8 mouse cellular contexts compared by ENCODE assay signal in genomic region chr2:181863791-181864535, GRCm38 (mm10). TPM values are rescaled to one million over a fixed set of nuclear protein-coding genes. Genes with fewer than 3 reads are reported as not detected.
DNase-seq lines count a peak whose midpoint lies in the region; ATAC-seq and TF ChIP-seq lines count a peak whose summit lies in the region.

TSS of gene Polr3k (plus strand) at chr2:181864337.

- TF ChIP-seq CTCF in lung, adult 2 months (IDR thresholded peaks at IDR 0.05; ENCODE audit: insufficient read depth, low read length) = no peak

- peak within 1 kb of the TSS; percentile 74 to 79 for H3K4me3 ChIP-seq in ES-E14 (ENCODE audit: insufficient read depth in 1 of 2, low read depth in 1 of 2, low read length in 2 of 2, poor library complexity in 1 of 2, severe bottlenecking in 1 of 2)
- H3K4me3 ChIP-seq in forebrain, embryonic 15.5 days = peak within 1 kb of the TSS; percentile 73
- H3K4me3 ChIP-seq in lung, adult 2 months (replicated peaks; ENCODE audit: extremely low read depth, low read depth, low read length) = peak within 1 kb of the TSS; percentile 84

- H3K4me2 ChIP-seq in forebrain, embryonic 15.5 days (replicated peaks) = peak within 1 kb of the TSS; percentile 71

- peaks cover 3% of the 10 kb centered on the region for H3K36me3 ChIP-seq in ES-E14 (ENCODE audit: control insufficient read depth, insufficient read depth, low read length, poor library complexity, severe bottlenecking)
- peaks cover 14% of the 10 kb centered on the region for H3K36me3 ChIP-seq in forebrain, embryonic 15.5 days

- under 1% methylated on average over 35 of the region's 35 CpGs for WGBS in forebrain, embryonic 15.5 days
- under 1% methylated on average over 35 of the region's 35 CpGs for WGBS in lung, adult 2 months

- no peaks in the 10 kb centered on the region for H3K27me3 ChIP-seq in forebrain, embryonic 15.5 days

- H3K9ac ChIP-seq in ES-E14 (ENCODE audit: insufficient read depth, low read depth, low read length, poor library complexity, severe bottlenecking) = peak within 1 kb of the TSS; percentile 79
- peak within 1 kb of the TSS; percentile 85 for H3K9ac ChIP-seq in forebrain, embryonic 15.5 days (replicated peaks)

- in situ Hi-C loops in ES-E14 (cut with MboI; ENCODE audit: low sequenced_read_pairs in 2 of 2, unreplicated experiment in 2 of 2) = no loop called here

- H3K4me1 ChIP-seq in ES-E14 (ENCODE audit: control insufficient read depth in 2 of 2, insufficient read depth in 2 of 2, low read length in 2 of 2, poor library complexity in 1 of 2) = no peaks in the 10 kb centered on the region
- H3K4me1 ChIP-seq in forebrain, embryonic 15.5 days = peaks cover 35% of the 10 kb centered on the region
- peaks cover 5% of the 10 kb centered on the region; the same call in 1 of the 2 replicates for H3K4me1 ChIP-seq in lung, adult 2 months (ENCODE audit: control insufficient read depth, insufficient read depth, low read length)

- H3K9me3 ChIP-seq in ES-E14 (ENCODE audit: control insufficient read depth, insufficient read depth, low read depth, low read length) = no peaks in the 10 kb centered on the region
- no peaks in the 10 kb centered on the region for H3K9me3 ChIP-seq in forebrain, embryonic 15.5 days

- intact Hi-C loops in heart, postnatal 25 days (cut with DNase I) = loop anchor here (2.0 to 10.0 kb wide), 2 partner anchors 141 to 239 kb away; no protein-coding TSS in a partner anchor

- DNase-seq in ES-E14 (ENCODE audit: low read depth, low spot score) = peak; percentile 89
- DNase-seq in cerebellum, adult 11-12 months = peak; percentile 97
- DNase-seq in heart, postnatal 25 days (ENCODE audit: low spot score) = peak; percentile 89
- DNase-seq in layer of hippocampus, adult 18-20 months (ENCODE audit: low spot score in 2 of 2) = peak; percentile 96 to 98
- DNase-seq in lung, adult 2 months = peak; percentile 87
- DNase-seq in thymus, adult 18-20 months = peak; percentile 90 to 92

- peak; percentile 100 for ATAC-seq in forebrain, embryonic 15.5 days (replicated peaks)
- peak; percentile 99 for ATAC-seq in neutrophil, adult 5-6 weeks (ENCODE audit: extremely low read depth, insufficient number of reproducible peaks, low FRiP score, poor library complexity, severe bottlenecking)

- TF ChIP-seq POLR2A in lung, adult 2 months (IDR thresholded peaks at IDR 0.05; ENCODE audit: borderline replicate concordance, extremely low read depth, low read depth, low read length) = peak; percentile 82; the same call in 1 of the 2 replicates

- H3K27ac ChIP-seq in ES-E14 (ENCODE audit: insufficient read depth, low read depth, low read length, poor library complexity, severe bottlenecking) = no peak within 1 kb of the TSS
- H3K27ac ChIP-seq in forebrain, embryonic 15.5 days (replicated peaks) = peak within 1 kb of the TSS; percentile 91

TF ChIP-seq in ES-E14, 5 proteins besides CTCF, POLR2A, EP300 and RAD21:
- TF ChIP-seq ZNF384 (IDR thresholded peaks at IDR 0.05; ENCODE audit: low read depth, low read length) (no peak), CHD2 (IDR thresholded peaks at IDR 0.05; ENCODE audit: low read depth, low read length) (no peak)

RNA-seq across cellular contexts. Expression of gene Polr3k, which starts in this region (rescaled TPM):
- total RNA-seq in ES-E14 (2012; rRNA removed) = 21.3 and 26.9 TPM in 2 replicates
- 104 and 106 TPM in 2 replicates for polyA plus RNA-seq in forebrain, embryonic 15.5 days (2015; fragmentation: Nextera tagmentation; extraction: Ambion mirVana)
- total RNA-seq in heart, postnatal 25 days (2021) = 10 to 100 TPM; 11.3 to 11.9 TPM
- total RNA-seq in layer of hippocampus, adult 18-20 months (2021) = 10 to 100 TPM; 27.3 to 30.2 TPM
- 2.8 and 5.0 TPM in 2 replicates for polyA plus RNA-seq in lung, adult 2 months (2012; rRNA removed)
- total RNA-seq in neutrophil, adult 5-6 weeks (2017) = 12.5 and 14.1 TPM in 2 replicates

Comparison
In these comparisons a context has a peak if more than half of its experiments do, and no peak if none do; other contexts are left out.
1. RNA of gene Polr3k (polyA plus RNA-seq): 104 to 106 TPM in forebrain, embryonic 15.5 days; 2.8 to 5.0 TPM in lung, adult 2 months; every median in the first group is over 10 times any median in the second.
2. Peak in every context shown above with its lines, with median percentiles within 50 percentile points of each other: DNase-seq and H3K4me3 ChIP-seq.